Mouse (Mus musculus) stomach, embryonic 16.5 days (tissue): Measurements from ENCODE around the gene Rab19. TPM values are rescaled to one million over a fixed set of nuclear protein-coding genes. Genes with fewer than 3 reads are reported as not detected.
"Not testable (repeated sequence)": the region's sequence is repeated elsewhere in the genome, so short reads cannot be mapped to it uniquely, and the experiment has no call there.

ENCODE experiments used
- ATAC-seq: fragments of 200-750 bp; cut with Nextera tagmentation; 2 replicates; pipeline ENCODE4 v1.8.0; 2017; ENCODE audit warnings: moderate number of reproducible peaks, moderate TSS enrichment; ENCODE audit not compliant: insufficient read depth, low FRiP score
- H3K27ac ChIP-seq: fragments of 300-500 bp; sonication (generic); 2 replicates; pipeline ENCODE4 v1.5.1; 2014; ENCODE audit warnings: low read length
- H3K27me3 ChIP-seq: fragments of 300-500 bp; sonication (generic); 2 replicates; pipeline ENCODE4 v1.6.1; 2014; ENCODE audit warnings: low read length, control low read depth, mixed read lengths; ENCODE audit not compliant: control insufficient read depth, insufficient read depth
- H3K36me3 ChIP-seq: fragments of 300-500 bp; sonication (generic); 2 replicates; pipeline ENCODE4 v1.6.1; 2014; ENCODE audit warnings: low read length; ENCODE audit not compliant: control insufficient read depth, insufficient read depth
- H3K4me1 ChIP-seq: fragments of 300-500 bp; sonication (generic); 2 replicates; pipeline ENCODE4 v1.6.1; 2014; ENCODE audit warnings: low read length, control low read depth, mixed read lengths; ENCODE audit not compliant: control insufficient read depth, insufficient read depth
- H3K4me2 ChIP-seq: fragments of 300-500 bp; sonication (generic); 2 replicates; pipeline ENCODE4 v1.6.1; 2014; ENCODE audit warnings: low read depth, low read length, mixed read lengths
- H3K4me3 ChIP-seq: fragments of 300-500 bp; sonication (generic); replicated peaks from 2 replicates; pipeline ENCODE4 v1.5.1; 2014; ENCODE audit warnings: mild to moderate bottlenecking, low read length
- H3K9ac ChIP-seq: fragments of 300-500 bp; sonication (generic); 2 replicates; pipeline ENCODE4 v1.6.1; 2014; ENCODE audit warnings: low read length
- H3K9me3 ChIP-seq: fragments of 300-500 bp; sonication (generic); replicated peaks from 2 replicates; pipeline ENCODE4 v1.6.1; 2016; ENCODE audit warnings: low read length, control low read depth; ENCODE audit not compliant: control insufficient read depth
- WGBS: fragments of 180-500 bp; shearing (Covaris S2); extraction: QIAGEN DNeasy Blood & Tissue Kit; methylation state at CpG from one replicate; pipeline ENCODE4 v1.1.7; 2014; 5-methylcytosine and 5-hydroxymethylcytosine counted together
- polyA plus RNA-seq: library from polyadenylated mRNA; unstranded; fragments of >200 nt; fragmentation: Nextera tagmentation; extraction: Ambion mirVana; gene quantifications from 2 replicates; pipeline ENCODE4 v1.2.1, GENCODE M21; 2015

The Rab19 gene
- polyA plus RNA-seq, 1 experiment from 2014 or later, result 5.2 TPM

DNA sequence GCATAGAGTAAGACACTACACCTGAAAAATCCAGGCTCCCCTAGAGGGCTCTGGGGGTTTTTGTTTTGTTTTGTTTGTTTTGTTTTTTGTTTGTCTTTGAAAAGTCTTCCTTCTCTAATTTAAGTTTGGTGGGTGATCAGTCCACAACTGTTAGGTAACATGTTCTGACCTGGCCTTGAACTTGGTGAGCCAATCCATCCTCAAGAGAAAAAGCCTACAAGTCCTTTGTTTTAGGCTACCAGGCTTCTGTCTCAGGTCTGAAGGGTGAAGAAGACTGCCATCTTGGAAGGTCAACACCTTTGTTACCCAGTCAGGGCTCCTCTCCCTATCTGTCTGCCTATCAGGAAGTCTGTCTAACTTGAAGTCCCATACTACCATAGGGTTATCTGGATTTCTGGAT lies 52.7 kb downstream of the Rab19 start:
- Histone ChIP-seq H3K36me3 (no peaks in the 10 kb centered on the region), H3K27ac (no peak overlapping the region), H3K4me2 (no peak overlapping the region), H3K9ac (no peak overlapping the region), H3K27me3 (no peaks in the 10 kb centered on the region), H3K4me1 (no peaks in the 10 kb centered on the region), H3K9me3 (no peaks in the 10 kb centered on the region), H3K4me3 (no peak overlapping the region)
- ATAC-seq, result no peak

DNA sequence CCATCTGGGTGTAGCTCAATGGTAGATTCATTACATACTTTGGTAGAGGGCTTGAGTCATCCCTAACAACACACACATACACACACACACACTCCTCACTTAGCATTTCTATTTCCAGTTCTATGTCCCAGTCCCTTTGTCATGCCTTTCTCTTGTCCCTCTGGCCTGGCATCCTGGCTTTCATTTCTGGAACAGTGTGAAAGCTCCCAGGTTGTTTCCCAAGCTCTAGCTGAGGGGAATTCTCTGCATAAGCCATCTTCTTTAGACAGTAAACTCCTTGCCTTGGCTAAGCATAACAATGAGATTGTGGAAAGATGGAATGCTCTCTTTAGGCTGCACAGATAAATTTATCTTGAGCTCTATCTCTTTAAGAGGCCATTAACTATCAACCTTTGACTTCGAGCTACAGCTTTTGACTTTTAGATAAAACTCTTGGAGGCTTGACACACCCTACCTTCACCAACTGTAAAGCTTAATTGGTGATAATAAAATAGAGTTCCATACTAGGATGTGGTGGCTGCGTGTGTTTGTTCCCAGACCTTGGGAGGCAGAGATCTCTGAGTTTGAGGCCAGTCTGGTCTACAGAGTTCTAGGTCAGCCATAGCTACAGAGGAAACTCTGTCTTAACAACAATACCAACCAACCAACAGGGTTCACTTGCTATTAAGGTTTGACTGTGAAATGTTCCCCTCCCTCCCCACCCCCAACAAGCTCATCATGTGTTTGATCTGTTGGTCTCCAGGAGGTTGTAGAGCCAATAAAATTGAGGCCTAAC lies 53.3 kb downstream of the Rab19 start:
- 62% methylated on average over 2 of the region's 2 CpGs for WGBS
- no peak for ATAC-seq
- Histone ChIP-seq H3K27me3 (no peaks in the 10 kb centered on the region), H3K36me3 (no peaks in the 10 kb centered on the region), H3K9ac (no peak overlapping the region), H3K4me1 (no peaks in the 10 kb centered on the region), H3K4me2 (no peak overlapping the region), H3K4me3 (no peak overlapping the region), H3K27ac (no peak overlapping the region), H3K9me3 (no peaks in the 10 kb centered on the region)

DNA sequence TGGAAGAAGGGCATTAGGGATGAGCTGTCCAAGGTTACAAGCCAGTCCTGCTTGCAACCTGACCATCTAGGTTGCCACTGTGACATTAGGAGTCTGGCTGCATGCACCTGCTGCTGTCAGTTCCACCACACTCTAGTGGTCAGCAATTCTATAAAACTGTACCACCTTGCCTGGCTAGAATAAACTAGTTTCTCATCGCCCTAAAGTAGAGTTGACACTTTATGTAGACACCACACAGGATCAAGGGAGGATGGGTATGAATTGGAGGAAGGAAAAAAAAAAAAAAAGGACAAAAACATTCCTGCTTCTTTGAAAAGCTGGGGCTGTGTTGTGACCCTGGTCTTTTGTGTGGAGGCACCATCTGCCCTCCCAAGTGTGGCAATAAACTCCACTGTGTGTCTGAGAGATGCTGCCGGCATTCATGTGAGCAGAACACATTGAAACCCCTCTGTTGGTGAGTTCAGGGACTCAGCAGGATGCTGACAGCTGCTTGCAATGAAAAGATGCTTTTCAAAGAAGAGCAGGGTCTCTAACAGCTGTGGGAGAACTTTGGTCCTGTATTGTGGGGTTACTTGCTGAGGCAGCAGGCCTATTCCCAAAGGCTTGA lies 54.0 kb downstream of the Rab19 start:
- Histone ChIP-seq H3K4me2 (no peak overlapping the region), H3K27me3 (no peaks in the 10 kb centered on the region), H3K27ac (no peak overlapping the region), H3K4me3 (no peak overlapping the region), H3K9ac (no peak overlapping the region), H3K4me1 (no peaks in the 10 kb centered on the region), H3K36me3 (no peaks in the 10 kb centered on the region), H3K9me3 (no peaks in the 10 kb centered on the region)
- WGBS, result 89% methylated on average over 2 of the region's 2 CpGs
- ATAC-seq, result no peak

DNA sequence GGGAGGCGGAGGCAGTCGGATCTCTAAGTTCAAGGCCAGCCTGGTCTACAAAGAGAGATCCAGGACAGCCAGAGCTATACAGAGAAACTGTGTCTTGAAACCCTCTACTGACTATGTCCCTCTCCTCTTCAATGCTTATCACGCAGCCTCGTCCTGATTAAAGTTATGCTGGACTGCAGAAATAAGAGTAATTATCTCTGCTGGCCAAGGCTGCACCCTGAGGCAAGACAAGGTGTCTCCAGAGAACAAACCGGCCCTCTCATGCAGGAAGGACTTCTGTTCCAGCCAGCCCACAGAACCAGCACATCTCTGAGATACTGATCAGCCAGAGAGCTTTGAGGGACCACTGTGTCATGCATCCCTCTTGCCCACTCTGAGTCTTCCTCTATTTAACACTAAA lies 54.9 kb downstream of the Rab19 start:
- H3K4me2 ChIP-seq, result no peak overlapping the region
- H3K4me1 ChIP-seq, result no peaks in the 10 kb centered on the region
- H3K27ac ChIP-seq, result no peak overlapping the region
- no peaks in the 10 kb centered on the region for H3K27me3 ChIP-seq
- no peaks in the 10 kb centered on the region for H3K9me3 ChIP-seq
- H3K36me3 ChIP-seq, result no peaks in the 10 kb centered on the region
- WGBS, result 83% methylated on average over 5 of the region's 5 CpGs
- no peak for ATAC-seq
- no peak overlapping the region for H3K9ac ChIP-seq
- no peak overlapping the region for H3K4me3 ChIP-seq

- H3K27ac ChIP-seq, result not testable (repeated sequence)
- 85% methylated on average over 6 of the region's 6 CpGs for WGBS
Observed at GRCm38 (mm10) chr6:39437519-39437918, 56.5 kb downstream of the Rab19 start.

More at GRCm38 (mm10) chr6:39437519-39437918, 56.5 kb downstream of the Rab19 start:
- not testable (repeated sequence) for H3K4me2 ChIP-seq, H3K4me3 ChIP-seq, ATAC-seq, H3K36me3 ChIP-seq, H3K27me3 ChIP-seq, H3K9ac ChIP-seq, H3K4me1 ChIP-seq, H3K9me3 ChIP-seq

Other genes with a start within 250 kb of the Rab19 start
- gene Kdm7a, start 174.4 kb upstream of the Rab19 start, polyA plus RNA-seq, result 5.6 and 6.6 TPM in 2 replicates
- 40.6 and 42.3 TPM in 2 replicates for gene Slc37a3, start 3.5 kb upstream of the Rab19 start, polyA plus RNA-seq
- gene Mkrn1, start 39.3 kb downstream of the Rab19 start, polyA plus RNA-seq, result 52.3 and 55.6 TPM in 2 replicates
- 10.8 and 10.9 TPM in 2 replicates for gene Dennd2a, start 176.7 kb downstream of the Rab19 start, polyA plus RNA-seq
- gene Adck2, start 192.7 kb downstream of the Rab19 start, polyA plus RNA-seq, result 33.5 and 34.8 TPM in 2 replicates
- gene Gm42420, start 204.6 kb downstream of the Rab19 start, polyA plus RNA-seq, result 0.43 and 2.1 TPM in 2 replicates
- 307 and 337 TPM in 2 replicates for gene Ndufb2, start 211.4 kb downstream of the Rab19 start, polyA plus RNA-seq